Mouse (Mus musculus): ENCODE data around the gene Patz1. TPM values are rescaled to one million over a fixed set of nuclear protein-coding genes. Genes with fewer than 3 reads are reported as not detected.

The Patz1 gene
- polyA plus RNA-seq, 1 experiment: 216 TPM

DNA sequence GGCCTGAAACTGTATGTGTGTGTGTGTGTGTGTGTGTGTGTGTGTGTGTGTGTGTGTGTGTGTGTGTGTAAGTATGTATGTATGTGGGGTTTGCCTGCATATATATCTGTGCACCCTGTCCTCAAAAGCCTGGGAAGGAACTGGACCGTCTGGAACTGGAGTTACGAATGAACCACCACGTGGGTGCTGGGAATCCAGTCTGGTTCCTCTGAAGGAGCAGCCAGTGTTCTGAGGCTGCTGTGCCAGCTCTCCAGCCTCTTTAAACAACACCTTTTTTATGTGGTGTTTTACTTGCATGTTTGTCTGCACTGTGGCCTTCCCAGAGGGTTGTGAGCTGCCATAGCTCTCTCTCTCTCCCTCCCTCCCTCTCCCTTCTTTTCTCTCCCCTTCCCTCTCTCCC lies 47.9 kb downstream of the Patz1 start:
- 46% methylated on average over 3 of the region's 3 CpGs for WGBS
- no peak for TF ChIP-seq CTCF (IDR thresholded peaks at IDR 0.05; ENCODE audit: borderline replicate concordance, control insufficient read depth, extremely low read depth, insufficient read depth, low read length, poor library complexity)
- TF ChIP-seq POLR2A (IDR thresholded peaks at IDR 0.05; ENCODE audit: control insufficient read depth, extremely low read depth, insufficient read depth, low read length, poor library complexity): no peak
- Histone ChIP-seq H3K27ac (ENCODE audit: control insufficient read depth, insufficient read depth, low read length) (peak overlapping the region; percentile 96), H3K4me1 (replicated peaks; ENCODE audit: control insufficient read depth, insufficient read depth, low read length) (peaks cover 72% of the 10 kb centered on the region), H3K36me3 (ENCODE audit: control insufficient read depth, insufficient read depth, low read length) (peaks cover 21% of the 10 kb centered on the region), H3K4me3 (ENCODE audit: control insufficient read depth, insufficient read depth, low read length) (peak overlapping the region; percentile 2; the same call in 1 of the 2 replicates), H3K27me3 (ENCODE audit: control insufficient read depth, insufficient read depth, low read length) (no peaks in the 10 kb centered on the region)
- DNase-seq: no peak

DNA sequence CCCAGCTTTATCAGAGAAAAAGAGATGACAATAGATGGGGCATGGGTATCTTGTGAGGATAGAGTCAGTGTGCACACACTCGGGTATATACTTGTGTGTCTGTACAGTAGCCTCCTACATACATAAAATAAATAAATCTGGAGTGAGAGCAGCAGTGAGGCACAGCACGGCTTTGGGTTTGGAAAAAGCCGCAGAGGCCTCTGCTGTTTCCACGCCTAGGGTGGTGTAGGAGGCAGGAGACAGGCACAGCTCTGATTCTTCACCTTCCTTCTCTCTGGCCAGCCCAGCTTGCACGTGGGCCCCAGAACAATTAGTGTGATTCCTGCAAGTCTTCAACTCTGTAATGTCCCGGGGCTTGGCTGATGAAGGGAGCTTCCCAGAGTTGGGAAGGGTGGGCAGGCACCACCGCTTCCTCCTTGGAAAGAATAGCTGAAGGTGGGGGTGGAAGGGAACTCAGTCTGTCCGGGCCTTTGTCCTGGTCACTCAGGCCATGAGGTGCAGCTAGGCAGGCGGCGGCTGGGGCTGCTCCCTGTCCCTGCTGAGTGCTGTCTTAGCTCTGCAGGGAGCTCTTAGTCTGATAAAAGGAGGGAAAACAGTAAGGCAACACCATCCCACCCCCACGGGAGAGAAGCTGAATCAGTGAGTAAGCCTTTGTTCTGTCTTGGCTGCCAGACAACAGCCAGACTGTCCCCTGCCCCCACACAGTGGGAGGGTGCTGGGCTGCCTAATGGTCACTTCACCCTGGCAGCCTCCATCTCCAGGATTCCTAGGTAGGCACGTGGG lies 48.7 kb downstream of the Patz1 start:
- Histone ChIP-seq H3K4me3 (ENCODE audit: control insufficient read depth, insufficient read depth, low read length) (no peak overlapping the region), H3K36me3 (ENCODE audit: control insufficient read depth, insufficient read depth, low read length) (peaks cover 28% of the 10 kb centered on the region), H3K27ac (ENCODE audit: control insufficient read depth, insufficient read depth, low read length) (peak overlapping the region; percentile 14; the same call in 1 of the 2 replicates), H3K4me1 (replicated peaks; ENCODE audit: control insufficient read depth, insufficient read depth, low read length) (peaks cover 72% of the 10 kb centered on the region), H3K27me3 (ENCODE audit: control insufficient read depth, insufficient read depth, low read length) (no peaks in the 10 kb centered on the region)
- no peak for TF ChIP-seq POLR2A (IDR thresholded peaks at IDR 0.05; ENCODE audit: control insufficient read depth, extremely low read depth, insufficient read depth, low read length, poor library complexity)
- TF ChIP-seq CTCF (IDR thresholded peaks at IDR 0.05; ENCODE audit: borderline replicate concordance, control insufficient read depth, extremely low read depth, insufficient read depth, low read length, poor library complexity): no peak
- WGBS: 79% methylated on average over 12 of the region's 12 CpGs
- DNase-seq: no peak

DNA sequence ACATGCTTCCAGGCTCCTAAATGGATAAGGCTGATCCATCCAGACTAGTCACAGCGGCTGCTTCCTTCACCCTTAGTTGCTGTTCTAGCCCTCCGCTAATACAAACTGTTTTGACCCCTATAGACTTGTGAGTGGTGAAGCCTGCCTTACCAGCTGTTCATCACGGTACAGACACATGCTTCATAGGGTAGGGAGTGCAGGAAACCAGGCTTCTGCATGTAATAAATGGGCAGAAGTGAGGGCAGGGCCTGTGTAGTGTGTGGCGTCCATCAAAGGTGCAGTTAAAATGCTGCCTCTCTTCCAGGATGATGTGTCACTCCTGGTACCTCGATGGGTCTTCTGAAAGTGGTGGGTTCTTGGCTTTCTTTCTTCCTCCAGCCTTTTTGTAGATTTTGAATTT lies 49.3 kb downstream of the Patz1 start:
- peak overlapping the region; percentile 30; the same call in 1 of the 2 replicates for H3K27ac ChIP-seq (ENCODE audit: control insufficient read depth, insufficient read depth, low read length)
- H3K36me3 ChIP-seq (ENCODE audit: control insufficient read depth, insufficient read depth, low read length): peaks cover 34% of the 10 kb centered on the region
- WGBS: 75% methylated on average over 5 of the region's 5 CpGs
- no peak for TF ChIP-seq CTCF (IDR thresholded peaks at IDR 0.05; ENCODE audit: borderline replicate concordance, control insufficient read depth, extremely low read depth, insufficient read depth, low read length, poor library complexity)
- TF ChIP-seq POLR2A (IDR thresholded peaks at IDR 0.05; ENCODE audit: control insufficient read depth, extremely low read depth, insufficient read depth, low read length, poor library complexity): no peak
- H3K4me1 ChIP-seq (replicated peaks; ENCODE audit: control insufficient read depth, insufficient read depth, low read length): peaks cover 67% of the 10 kb centered on the region
- H3K27me3 ChIP-seq (ENCODE audit: control insufficient read depth, insufficient read depth, low read length): no peaks in the 10 kb centered on the region
- H3K4me3 ChIP-seq (ENCODE audit: control insufficient read depth, insufficient read depth, low read length): no peak overlapping the region
- no peak for DNase-seq

DNA sequence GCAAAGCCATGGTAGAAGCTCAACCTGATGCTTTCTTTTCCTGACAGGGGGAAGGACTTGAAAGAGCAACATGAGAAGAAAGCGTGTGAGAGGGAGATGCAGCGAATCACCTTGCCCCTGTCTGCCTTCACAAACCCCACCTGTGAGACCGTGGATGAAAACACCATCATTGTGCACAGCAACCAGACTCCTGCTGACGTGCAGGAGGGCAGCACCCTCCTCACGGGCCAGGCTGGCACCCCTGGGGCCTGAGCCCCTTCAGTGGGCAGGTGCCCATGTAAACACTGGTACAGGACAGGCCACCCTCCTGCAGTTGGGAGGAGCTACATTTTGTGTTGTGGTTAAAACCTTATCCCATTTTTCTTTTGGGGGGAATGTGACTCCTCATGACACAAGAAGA lies 52.8 kb downstream of the Patz1 start:
- WGBS: 85% methylated on average over 5 of the region's 5 CpGs
- no peak for DNase-seq
- Histone ChIP-seq H3K27me3 (ENCODE audit: control insufficient read depth, insufficient read depth, low read length) (no peaks in the 10 kb centered on the region), H3K4me3 (ENCODE audit: control insufficient read depth, insufficient read depth, low read length) (no peak overlapping the region), H3K27ac (ENCODE audit: control insufficient read depth, insufficient read depth, low read length) (peak overlapping the region; percentile 20; the same call in 1 of the 2 replicates), H3K36me3 (ENCODE audit: control insufficient read depth, insufficient read depth, low read length) (peaks cover 42% of the 10 kb centered on the region), H3K4me1 (replicated peaks; ENCODE audit: control insufficient read depth, insufficient read depth, low read length) (peaks cover 54% of the 10 kb centered on the region)
- TF ChIP-seq POLR2A (IDR thresholded peaks at IDR 0.05; ENCODE audit: control insufficient read depth, extremely low read depth, insufficient read depth, low read length, poor library complexity): no peak
- no peak for TF ChIP-seq CTCF (IDR thresholded peaks at IDR 0.05; ENCODE audit: borderline replicate concordance, control insufficient read depth, extremely low read depth, insufficient read depth, low read length, poor library complexity)

DNA sequence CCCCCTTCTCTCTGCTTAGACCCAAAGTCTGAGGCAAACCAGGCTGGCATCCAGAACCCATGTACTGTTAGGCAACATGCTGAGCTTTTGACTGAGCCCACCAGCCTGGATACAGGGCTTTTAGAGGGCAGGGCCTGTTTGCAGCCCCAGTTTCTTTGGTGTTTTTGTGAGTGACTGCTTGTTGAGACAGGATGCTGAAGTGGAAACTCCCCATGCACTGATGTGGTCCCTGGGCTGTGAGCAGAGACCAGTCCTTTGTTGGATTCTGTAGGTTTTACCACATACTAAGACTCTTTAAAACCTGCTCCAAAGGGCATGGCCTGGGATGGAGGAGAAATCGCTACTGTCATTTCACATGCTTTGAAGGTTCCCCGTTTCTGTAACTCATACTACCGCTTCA lies 56.2 kb downstream of the Patz1 start:
- no peaks in the 10 kb centered on the region for H3K27me3 ChIP-seq (ENCODE audit: control insufficient read depth, insufficient read depth, low read length)
- peaks cover 38% of the 10 kb centered on the region for H3K36me3 ChIP-seq (ENCODE audit: control insufficient read depth, insufficient read depth, low read length)
- peak overlapping the region; percentile 27 for H3K27ac ChIP-seq (ENCODE audit: control insufficient read depth, insufficient read depth, low read length)
- DNase-seq: no peak
- TF ChIP-seq CTCF (IDR thresholded peaks at IDR 0.05; ENCODE audit: borderline replicate concordance, control insufficient read depth, extremely low read depth, insufficient read depth, low read length, poor library complexity) (no peak), POLR2A (IDR thresholded peaks at IDR 0.05; ENCODE audit: control insufficient read depth, extremely low read depth, insufficient read depth, low read length, poor library complexity) (no peak)
- no peak overlapping the region for H3K4me3 ChIP-seq (ENCODE audit: control insufficient read depth, insufficient read depth, low read length)
- 94% methylated on average over 3 of the region's 3 CpGs for WGBS
- peaks cover 37% of the 10 kb centered on the region for H3K4me1 ChIP-seq (replicated peaks; ENCODE audit: control insufficient read depth, insufficient read depth, low read length)

DNA sequence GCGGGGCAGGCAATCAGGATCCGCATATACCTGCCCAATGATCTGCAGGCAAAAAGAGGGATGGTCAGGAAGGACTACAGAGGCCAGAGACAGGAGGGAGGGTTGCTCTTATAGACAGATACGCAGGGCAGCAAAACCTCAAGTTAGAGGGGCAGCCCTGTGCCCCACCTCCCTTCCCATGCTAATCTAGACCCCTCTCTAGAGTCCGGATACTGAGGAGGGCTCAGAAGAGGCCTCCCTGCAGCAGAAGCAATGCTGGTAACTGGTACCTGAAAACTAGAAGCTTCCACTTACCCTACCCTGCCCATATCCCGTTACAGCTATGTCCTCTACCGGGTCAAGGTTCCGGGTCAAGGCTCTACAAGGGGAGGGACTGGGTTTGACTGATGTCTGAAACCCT lies 57.7 kb downstream of the Patz1 start:
- DNase-seq: no peak
- Histone ChIP-seq H3K36me3 (ENCODE audit: control insufficient read depth, insufficient read depth, low read length) (peaks cover 41% of the 10 kb centered on the region), H3K4me3 (ENCODE audit: control insufficient read depth, insufficient read depth, low read length) (no peak overlapping the region), H3K27me3 (ENCODE audit: control insufficient read depth, insufficient read depth, low read length) (no peaks in the 10 kb centered on the region), H3K27ac (ENCODE audit: control insufficient read depth, insufficient read depth, low read length) (no peak overlapping the region), H3K4me1 (replicated peaks; ENCODE audit: control insufficient read depth, insufficient read depth, low read length) (peaks cover 30% of the 10 kb centered on the region)
- TF ChIP-seq POLR2A (IDR thresholded peaks at IDR 0.05; ENCODE audit: control insufficient read depth, extremely low read depth, insufficient read depth, low read length, poor library complexity): no peak
- no peak for TF ChIP-seq CTCF (IDR thresholded peaks at IDR 0.05; ENCODE audit: borderline replicate concordance, control insufficient read depth, extremely low read depth, insufficient read depth, low read length, poor library complexity)
- 95% methylated on average over 7 of the region's 7 CpGs for whole genome bisulfite sequencing
